Mouse (Mus musculus) ovary, postnatal 36 days (tissue): ENCODE data around the gene Mphosph6.

ENCODE experiments used
- DNase-seq: peaks from one replicate; pipeline ENCODE4 v3.0.0; 2022; ENCODE audit warnings: low spot score, mixed read lengths

Mphosph6 gene

DNA sequence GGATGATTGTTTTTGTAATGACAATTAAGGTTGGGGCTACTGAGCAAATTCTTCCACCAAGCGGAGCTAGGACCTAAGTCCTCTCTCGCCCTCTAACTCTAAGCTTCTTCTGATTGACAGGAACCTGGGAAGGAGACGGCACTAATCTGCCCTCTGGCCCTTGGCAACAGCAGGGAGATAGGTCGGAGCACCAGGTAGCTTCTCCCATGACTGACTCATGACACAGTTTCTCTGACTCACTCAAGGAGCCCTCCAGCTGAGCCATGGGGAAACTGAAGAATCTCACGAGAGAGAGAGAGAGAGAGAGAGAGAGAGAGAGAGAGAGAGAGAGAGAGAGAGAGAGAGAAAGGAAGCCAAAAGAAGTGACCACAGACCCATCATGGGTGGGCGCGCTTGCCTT lies 32.8 kb downstream of the Mphosph6 start:
- DNase-seq, result no peak

DNA sequence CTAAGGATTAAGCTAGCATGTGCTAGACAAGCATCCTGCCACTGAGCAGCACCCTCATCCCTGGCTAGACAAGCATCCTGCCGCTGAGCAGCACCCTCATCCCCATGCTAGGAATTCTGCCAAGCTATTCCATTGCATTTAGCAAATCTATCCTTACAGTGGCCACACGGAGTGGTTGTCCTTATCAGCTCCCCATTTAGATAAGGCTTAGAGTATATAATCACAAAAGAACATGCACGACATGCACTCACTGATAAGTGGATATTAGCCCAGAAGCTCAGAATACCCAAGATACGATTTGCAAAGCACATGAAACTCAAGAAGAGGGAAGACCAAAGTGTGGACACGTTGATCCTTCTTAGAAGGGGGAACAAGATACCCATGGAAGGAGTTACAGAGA lies 35.8 kb downstream of the Mphosph6 start:
- no peak for DNase-seq

DNA sequence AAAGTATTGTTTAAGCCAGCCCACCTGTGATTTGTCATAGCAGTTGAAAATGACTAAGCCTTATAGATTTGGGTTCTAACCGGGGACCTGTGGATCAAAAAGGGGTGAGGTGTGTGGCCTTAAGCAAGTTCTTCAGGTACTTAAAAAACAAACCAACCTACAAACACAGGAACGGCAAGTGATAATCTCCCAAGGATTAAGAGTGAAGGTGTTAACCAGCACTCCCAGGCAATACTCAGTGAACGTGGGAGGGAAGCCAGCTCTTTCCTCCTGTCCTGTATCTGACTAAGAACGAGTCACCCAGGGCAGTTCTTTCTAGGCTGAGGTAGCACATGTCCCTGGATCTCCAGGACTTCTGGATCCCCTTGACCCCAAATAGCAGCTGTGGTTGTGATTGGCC lies 37.1 kb downstream of the Mphosph6 start:
- no peak for DNase-seq

DNA sequence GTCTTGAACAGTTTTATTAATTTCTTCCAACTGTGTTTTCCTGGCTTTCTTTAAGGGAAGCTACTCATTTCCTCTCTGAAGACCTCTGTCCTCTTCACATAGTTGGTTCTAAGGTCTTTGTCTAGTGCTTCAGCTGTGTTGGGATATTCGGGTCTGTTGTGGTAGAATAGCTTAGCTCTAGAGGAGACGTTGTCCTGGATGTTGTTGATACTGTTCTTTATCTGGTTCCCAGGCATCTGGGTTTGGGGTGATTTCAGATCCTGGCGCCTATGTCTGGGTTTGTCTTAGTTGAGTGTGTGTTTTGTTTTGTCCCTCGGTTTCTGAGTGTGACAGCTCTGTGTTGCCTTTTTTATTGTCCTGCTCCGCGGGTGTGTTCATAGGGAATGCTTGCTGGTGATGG lies 39.0 kb downstream of the Mphosph6 start:
- no peak for DNase-seq

DNA sequence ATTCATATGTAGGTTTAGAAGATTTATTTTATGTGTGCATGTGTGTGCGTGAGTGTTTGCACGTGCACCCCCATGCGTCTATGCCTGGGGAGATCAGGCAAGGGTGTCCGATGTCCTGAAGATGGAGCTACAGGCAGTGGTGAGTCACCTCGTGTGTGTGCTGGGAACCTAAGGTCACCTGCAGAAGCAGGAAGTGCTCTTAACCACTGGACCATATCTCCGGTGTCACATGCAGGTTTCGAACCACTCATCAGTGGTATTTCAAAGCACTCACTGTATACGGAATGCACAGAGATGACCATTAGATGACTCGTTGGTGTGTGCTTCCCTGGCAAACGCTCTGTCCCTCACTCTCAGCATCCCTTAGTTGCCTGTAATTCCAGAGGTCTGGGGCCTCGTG lies 43.8 kb downstream of the Mphosph6 start:
- no peak for DNase-seq

DNA sequence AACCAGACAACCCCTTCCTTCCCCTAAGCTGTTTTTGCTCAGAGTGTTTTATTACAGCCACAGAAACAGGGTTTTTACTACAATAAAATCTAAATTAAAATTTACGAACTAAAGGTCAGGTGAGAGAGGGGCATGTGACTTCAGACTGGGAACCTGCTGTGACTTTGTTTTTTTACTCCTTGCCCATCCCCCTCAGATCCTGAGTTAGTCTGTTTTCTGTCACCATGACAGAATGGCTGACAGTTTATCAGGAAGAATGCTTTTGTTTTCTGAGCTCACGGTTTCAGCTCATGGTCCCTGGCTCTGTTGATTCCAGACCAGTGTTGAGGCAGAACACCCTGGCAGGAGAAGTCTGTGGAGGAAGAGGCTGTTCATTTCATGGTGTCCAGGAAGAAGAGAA lies 52.3 kb downstream of the Mphosph6 start:
- DNase-seq, result no peak

DNA sequence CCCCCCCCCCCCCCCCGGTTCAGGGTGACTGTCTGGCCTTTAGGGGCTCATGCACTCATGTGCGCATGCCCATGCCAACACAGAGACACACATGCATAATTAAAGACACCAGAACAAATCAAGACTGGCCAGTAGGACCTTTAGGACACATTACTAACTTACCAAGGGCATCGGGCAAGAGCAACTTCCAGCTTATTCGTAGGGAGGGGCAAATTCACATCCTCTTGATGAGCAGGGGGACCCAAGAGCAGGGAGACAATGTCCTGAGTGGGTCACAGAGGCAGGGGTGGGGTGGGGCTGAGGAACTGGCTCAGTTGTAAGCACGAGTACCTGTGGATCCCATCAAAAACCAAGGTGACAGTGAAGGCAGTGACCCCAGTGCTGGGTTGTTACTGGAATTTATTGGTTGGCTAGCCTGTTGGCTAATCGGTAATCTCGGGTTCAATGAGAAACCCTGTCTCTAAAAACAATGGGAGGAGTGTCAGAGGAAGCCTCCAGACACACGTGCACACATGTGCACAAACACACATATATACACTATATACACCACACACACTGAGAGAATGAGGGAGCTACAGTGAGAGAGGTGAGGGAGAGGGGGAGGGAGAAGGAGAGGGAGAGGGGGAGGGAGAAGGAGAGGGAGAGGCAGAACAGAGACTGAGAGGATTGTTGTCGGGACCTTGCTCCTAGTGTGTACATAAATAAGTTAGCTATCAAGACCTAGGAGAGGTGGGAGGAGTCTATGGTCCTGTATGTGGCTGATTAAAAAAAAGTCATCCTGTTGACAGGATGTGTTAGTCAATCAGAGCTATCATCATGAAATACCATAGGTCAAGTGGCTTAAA lies 53.6 kb downstream of the Mphosph6 start:
- DNase-seq, result no peak

DNA sequence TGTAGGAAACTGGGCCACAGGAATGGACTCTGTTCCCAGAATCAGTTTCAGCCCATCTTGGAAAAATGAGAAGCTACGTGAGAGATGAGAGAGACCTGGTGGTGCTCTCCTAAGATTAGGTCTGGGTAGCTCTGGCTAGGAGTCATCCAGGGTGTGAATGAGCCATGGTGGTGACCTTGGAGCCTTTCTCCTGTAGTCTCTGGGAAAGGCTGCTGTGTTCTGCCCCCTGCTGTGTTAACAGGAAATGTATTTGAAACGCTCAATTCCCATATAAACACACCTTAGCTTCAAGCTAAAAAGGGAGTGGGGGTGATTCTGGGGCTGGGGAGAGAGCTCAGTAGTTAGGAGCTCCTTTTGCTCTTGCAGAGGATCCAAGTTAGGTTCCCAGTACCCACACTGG lies 54.3 kb downstream of the Mphosph6 start:
- DNase-seq, result no peak

DNA sequence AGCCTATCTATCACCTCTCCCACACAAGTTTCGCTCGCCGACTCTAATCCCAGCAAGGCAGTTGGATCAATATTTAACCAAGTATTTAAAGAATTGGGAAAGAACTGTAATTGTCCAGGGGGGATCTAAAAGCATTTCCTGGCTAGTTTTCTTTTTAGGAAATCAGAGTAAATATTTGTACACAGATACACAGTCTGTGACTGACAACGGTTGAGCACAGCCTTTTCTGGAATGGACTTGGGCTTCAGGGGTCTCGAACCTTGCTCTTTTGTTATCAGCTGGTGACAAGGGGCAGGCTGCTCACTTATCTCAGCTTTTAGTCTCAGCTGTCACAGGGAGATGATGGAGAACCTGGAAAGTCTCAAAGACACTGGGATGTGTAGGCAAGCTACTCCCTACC lies 55.1 kb downstream of the Mphosph6 start:
- DNase-seq, result no peak

DNA sequence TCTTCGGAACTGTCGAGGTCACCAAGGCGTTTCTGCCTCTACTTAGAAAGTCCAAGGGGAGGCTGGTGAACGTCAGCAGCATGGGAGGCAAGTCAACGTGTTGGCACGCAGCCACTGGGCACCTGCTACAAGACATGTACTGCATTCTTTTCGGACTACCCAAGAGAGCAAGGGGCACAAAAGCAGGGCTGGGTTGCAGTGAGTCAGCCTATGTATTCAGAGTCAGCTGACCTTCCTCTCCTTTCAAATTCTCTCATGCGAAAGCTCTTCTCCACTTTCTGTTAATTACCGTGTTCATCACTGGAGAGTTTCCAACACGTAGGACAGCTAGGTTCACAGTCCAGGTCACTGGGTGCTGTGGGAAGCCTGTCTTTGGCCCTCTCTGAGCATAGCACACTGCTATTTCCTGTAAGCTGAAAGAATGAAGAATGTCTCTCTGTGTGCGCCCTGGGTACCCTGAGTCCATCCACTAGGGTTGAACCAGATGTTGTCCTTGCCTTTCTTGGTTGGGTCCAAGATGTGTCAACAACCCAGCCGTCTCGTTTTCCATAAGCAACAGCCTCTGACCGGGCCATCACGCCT lies 59.2 kb downstream of the Mphosph6 start:
- peak; percentile 19 for DNase-seq
